Mouse (Mus musculus): ENCODE results near the gene Myo7a.

The Myo7a gene

GRCm38 (mm10) chr7:98119179-98119960, at the start of gene Myo7a:
TSS of gene Myo7a (minus strand) at chr7:98119524.
- no peak for DNase-seq (ENCODE audit: low read depth, low spot score)

GRCm38 (mm10) chr7:98164999-98165528, 45.7 kb upstream of the Myo7a start:
- no peak for DNase-seq (ENCODE audit: low read depth, low spot score)

GRCm38 (mm10) chr7:98164382-98164998, 45.2 kb upstream of the Myo7a start:
- DNase-seq (ENCODE audit: low read depth, low spot score) = no peak

GRCm38 (mm10) chr7:98163700-98164099, 44.4 kb upstream of the Myo7a start:
- DNase-seq (ENCODE audit: low read depth, low spot score) = no peak

- no peak for DNase-seq (ENCODE audit: low read depth, low spot score)
Measured at GRCm38 (mm10) chr7:98162239-98162638, 42.9 kb upstream of the Myo7a start.

GRCm38 (mm10) chr7:98160041-98160740, 40.9 kb upstream of the Myo7a start:
- DNase-seq (ENCODE audit: low read depth, low spot score) = no peak

- DNase-seq (ENCODE audit: low read depth, low spot score) = no peak
Measured at GRCm38 (mm10) chr7:98158481-98158880, 39.2 kb upstream of the Myo7a start.

GRCm38 (mm10) chr7:98157636-98158332, 38.5 kb upstream of the Myo7a start:
- DNase-seq (ENCODE audit: low read depth, low spot score) = no peak

GRCm38 (mm10) chr7:98156280-98156665, 36.9 kb upstream of the Myo7a start:
- DNase-seq (ENCODE audit: low read depth, low spot score) = no peak

GRCm38 (mm10) chr7:98155546-98156279, 36.4 kb upstream of the Myo7a start:
- peak; percentile 53 for DNase-seq (ENCODE audit: low read depth, low spot score)

- no peak for DNase-seq (ENCODE audit: low read depth, low spot score)
Measured at GRCm38 (mm10) chr7:98153892-98154291, 34.6 kb upstream of the Myo7a start.

GRCm38 (mm10) chr7:98153345-98153744, 34.0 kb upstream of the Myo7a start:
- DNase-seq (ENCODE audit: low read depth, low spot score) = no peak

- no peak for DNase-seq (ENCODE audit: low read depth, low spot score)
Measured at GRCm38 (mm10) chr7:98152400-98152799, 33.1 kb upstream of the Myo7a start.

GRCm38 (mm10) chr7:98150525-98150924, 31.2 kb upstream of the Myo7a start:
- DNase-seq (ENCODE audit: low read depth, low spot score) = no peak

GRCm38 (mm10) chr7:98149802-98150201, 30.5 kb upstream of the Myo7a start:
- no peak for DNase-seq (ENCODE audit: low read depth, low spot score)

GRCm38 (mm10) chr7:98148721-98149407, 29.5 kb upstream of the Myo7a start:
- DNase-seq (ENCODE audit: low read depth, low spot score) = no peak

GRCm38 (mm10) chr7:98147766-98148165, 28.4 kb upstream of the Myo7a start:
- no peak for DNase-seq (ENCODE audit: low read depth, low spot score)

- DNase-seq (ENCODE audit: low read depth, low spot score) = no peak
Measured at GRCm38 (mm10) chr7:98146447-98146845, 27.1 kb upstream of the Myo7a start.

GRCm38 (mm10) chr7:98145842-98146446, 26.6 kb upstream of the Myo7a start:
- DNase-seq (ENCODE audit: low read depth, low spot score) = no peak

- DNase-seq (ENCODE audit: low read depth, low spot score) = no peak
Measured at GRCm38 (mm10) chr7:98145402-98145801, 26.1 kb upstream of the Myo7a start, which contains the start of gene Omp. TSS of gene Omp (minus strand) at chr7:98145502.
